Mouse (Mus musculus): ENCODE measurements at regions not wholly inside any gene's neighbourhood (a gene's known extent, or its start where the extent isn't known, plus 50 kb on each side); places are given as distances from the start of the nearest gene placed in this dataset.
"Not testable (repeated sequence)": the region's sequence is repeated elsewhere in the genome, so short reads cannot be mapped to it uniquely, and the experiment has no call there.

- no peak for DNase-seq (ENCODE audit: low read depth, low spot score)
These were observed 84.5 kb downstream of the Fam43a start for GRCm38 (mm10) chr16:30683986-30684385.

- no peak for DNase-seq (ENCODE audit: low read depth, low spot score)
These were observed 87.0 kb downstream of the Fam43a start for GRCm38 (mm10) chr16:30686536-30686935.

- no peak for DNase-seq (ENCODE audit: low read depth, low spot score)
These were observed 87.7 kb downstream of the Fam43a start for GRCm38 (mm10) chr16:30687225-30687624.

GRCm38 (mm10) chr16:30687682-30688081 lies 88.2 kb downstream of the Fam43a start:
- no peak for DNase-seq (ENCODE audit: low read depth, low spot score)

- DNase-seq (ENCODE audit: low read depth, low spot score) = no peak
These were observed 91.0 kb downstream of the Fam43a start for GRCm38 (mm10) chr16:30690531-30690930.

- no peak for DNase-seq (ENCODE audit: low read depth, low spot score)
These were observed 92.4 kb downstream of the Fam43a start for GRCm38 (mm10) chr16:30691964-30692363.

- DNase-seq (ENCODE audit: low read depth, low spot score) = no peak
These were observed 93.1 kb downstream of the Fam43a start for GRCm38 (mm10) chr16:30692541-30693141.

- DNase-seq (ENCODE audit: low read depth, low spot score) = no peak
These were observed 93.7 kb downstream of the Fam43a start for GRCm38 (mm10) chr16:30693206-30693605.

GRCm38 (mm10) chr16:30693839-30694527 lies 94.5 kb downstream of the Fam43a start:
- DNase-seq (ENCODE audit: low read depth, low spot score) = no peak

- DNase-seq (ENCODE audit: low read depth, low spot score) = no peak
These were observed 96.2 kb downstream of the Fam43a start for GRCm38 (mm10) chr16:30695691-30696090.

- no peak for DNase-seq (ENCODE audit: low read depth, low spot score)
These were observed 97.7 kb downstream of the Fam43a start for GRCm38 (mm10) chr16:30697209-30697608.

- DNase-seq (ENCODE audit: low read depth, low spot score) = no peak
These were observed 98.3 kb downstream of the Fam43a start for GRCm38 (mm10) chr16:30697806-30698205.

- no peak for DNase-seq (ENCODE audit: low read depth, low spot score)
These were observed 104.3 kb downstream of the Fam43a start for GRCm38 (mm10) chr16:30703831-30704230.

- no peak for DNase-seq (ENCODE audit: low read depth, low spot score)
These were observed 110.0 kb downstream of the Fam43a start for GRCm38 (mm10) chr16:30709501-30709900.

GRCm38 (mm10) chr16:30709975-30710374 lies 110.5 kb downstream of the Fam43a start:
- no peak for DNase-seq (ENCODE audit: low read depth, low spot score)

GRCm38 (mm10) chr16:30712570-30712969 lies 113.0 kb downstream of the Fam43a start:
- DNase-seq (ENCODE audit: low read depth, low spot score) = no peak

- DNase-seq (ENCODE audit: low read depth, low spot score) = not testable (repeated sequence)
These were observed 118.1 kb downstream of the Fam43a start for GRCm38 (mm10) chr16:30717577-30717976.

- no peak for DNase-seq (ENCODE audit: low read depth, low spot score)
These were observed 121.3 kb downstream of the Fam43a start for GRCm38 (mm10) chr16:30720791-30721190.

GRCm38 (mm10) chr16:30721223-30721622 lies 121.7 kb downstream of the Fam43a start:
- DNase-seq (ENCODE audit: low read depth, low spot score) = no peak

GRCm38 (mm10) chr16:30722372-30722771 lies 122.8 kb downstream of the Fam43a start:
- DNase-seq (ENCODE audit: low read depth, low spot score) = no peak

GRCm38 (mm10) chr16:30724591-30724990 lies 125.1 kb downstream of the Fam43a start:
- no peak for DNase-seq (ENCODE audit: low read depth, low spot score)

- DNase-seq (ENCODE audit: low read depth, low spot score) = no peak
These were observed 133.4 kb downstream of the Fam43a start for GRCm38 (mm10) chr16:30732770-30733415.

- no peak for DNase-seq (ENCODE audit: low read depth, low spot score)
These were observed 134.0 kb downstream of the Fam43a start for GRCm38 (mm10) chr16:30733478-30733877.
